Mouse (Mus musculus): ENCODE measurements around the gene Galnt18.

- TF ChIP-seq USF1 (IDR thresholded peaks at IDR 0.05; ENCODE audit: low read depth) (no peak), CTCF (IDR thresholded peaks at IDR 0.05; ENCODE audit: control insufficient read depth, insufficient read depth, insufficient read length) (no peak), FOSL1 (IDR thresholded peaks at IDR 0.05; ENCODE audit: insufficient read depth, low read length, poor library complexity, severe bottlenecking) (no peak)
These were observed 831 bp downstream of the Galnt18 start for GRCm38 (mm10) chr7:111778789-111779503.

Data from C2C12 (cell line).